Mouse (Mus musculus) heart, embryonic 16.5 days (tissue): Measurements from ENCODE around the gene Prkch. TPM values are rescaled to one million over a fixed set of nuclear protein-coding genes. Genes with fewer than 3 reads are reported as not detected.

Experiments
- ATAC-seq: fragments of 200-750 bp; cut with Nextera tagmentation; replicated peaks from 2 replicates; pipeline ENCODE4 v1.8.0; 2017; ENCODE audit warnings: moderate number of reproducible peaks; ENCODE audit not compliant: insufficient read depth, low FRiP score; ENCODE audit errors: extremely low read depth
- H3K27ac ChIP-seq: fragments of 300-500 bp; sonication (generic); 2 replicates; pipeline ENCODE4 v1.5.1; 2014; ENCODE audit warnings: mild to moderate bottlenecking, low read length, control low read depth, moderate library complexity
- H3K27me3 ChIP-seq: fragments of 300-500 bp; sonication (generic); 2 replicates; pipeline ENCODE4 v1.6.1; 2014; ENCODE audit warnings: low read length, mixed read lengths; ENCODE audit not compliant: control insufficient read depth, insufficient read depth
- H3K36me3 ChIP-seq: fragments of 300-500 bp; sonication (generic); 2 replicates; pipeline ENCODE4 v1.6.1; 2014; ENCODE audit not compliant: control insufficient read depth, insufficient read depth
- H3K4me1 ChIP-seq: fragments of 300-500 bp; sonication (generic); 2 replicates; pipeline ENCODE4 v1.6.1; 2014; ENCODE audit warnings: low read length, mixed read lengths; ENCODE audit not compliant: control insufficient read depth, insufficient read depth
- H3K4me2 ChIP-seq: fragments of 300-500 bp; sonication (generic); 2 replicates; pipeline ENCODE4 v1.6.1; 2014; ENCODE audit warnings: low read depth, mild to moderate bottlenecking, control low read depth, low read length
- H3K4me3 ChIP-seq: fragments of 300-500 bp; sonication (generic); 2 replicates; pipeline ENCODE4 v1.5.1; 2014; ENCODE audit warnings: mild to moderate bottlenecking, control low read depth, low read length
- H3K9ac ChIP-seq: fragments of 300-500 bp; sonication (generic); 2 replicates; pipeline ENCODE4 v1.6.1; 2014; ENCODE audit warnings: low read length, control low read depth
- H3K9me3 ChIP-seq: fragments of 300-500 bp; sonication (generic); replicated peaks from 2 replicates; pipeline ENCODE4 v1.6.1; 2016; ENCODE audit warnings: low read length; ENCODE audit not compliant: control insufficient read depth
- WGBS: fragments of 180-500 bp; shearing (Covaris S2); extraction: QIAGEN DNeasy Blood & Tissue Kit; methylation state at CpG from one replicate; pipeline ENCODE4 v1.1.7; 2014; 5-methylcytosine and 5-hydroxymethylcytosine counted together
- polyA plus RNA-seq: library from polyadenylated mRNA; unstranded; fragments of >200 nt; fragmentation: Nextera tagmentation; extraction: Ambion mirVana; gene quantifications from 2 replicates; pipeline ENCODE4 v1.2.1, GENCODE M21; 2015

The Prkch gene
- polyA plus RNA-seq, 1 experiment from 2014 or later, result 15.2 TPM

DNA sequence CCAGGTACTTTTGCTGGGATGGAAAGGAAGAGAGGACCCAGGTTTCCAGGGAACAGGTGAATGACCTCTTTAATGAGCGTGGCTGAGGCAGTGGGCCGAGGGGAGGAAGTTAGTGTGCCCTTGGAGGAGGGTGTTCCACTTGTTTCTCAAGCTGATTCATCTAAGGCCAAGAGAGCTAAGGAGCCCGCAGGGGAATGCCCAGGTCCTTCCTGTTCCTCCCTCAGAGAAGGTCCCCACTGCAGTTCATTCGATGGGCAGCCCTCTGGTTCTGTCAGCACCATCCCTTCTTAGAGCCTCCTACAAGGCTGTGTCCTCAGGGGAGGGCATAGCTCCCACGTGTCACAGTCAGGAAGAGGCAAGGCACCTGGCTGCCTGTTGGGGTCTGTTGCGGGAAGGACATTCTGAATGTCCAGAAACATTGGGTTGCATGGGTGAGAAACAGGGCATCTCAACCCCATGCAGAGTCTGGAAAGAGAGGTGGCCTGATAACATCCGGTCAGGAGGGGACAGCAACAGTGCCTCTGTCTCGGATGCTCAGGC is 26.3 kb downstream of the Prkch start:
- Histone ChIP-seq H3K4me2 (no peak overlapping the region), H3K27ac (no peak overlapping the region), H3K9me3 (no peaks in the 10 kb centered on the region), H3K27me3 (no peaks in the 10 kb centered on the region), H3K36me3 (no peaks in the 10 kb centered on the region), H3K9ac (no peak overlapping the region), H3K4me3 (no peak overlapping the region), H3K4me1 (peaks cover 9% of the 10 kb centered on the region)
- ATAC-seq, result no peak
- WGBS, result 56% methylated on average over 8 of the region's 8 CpGs

DNA sequence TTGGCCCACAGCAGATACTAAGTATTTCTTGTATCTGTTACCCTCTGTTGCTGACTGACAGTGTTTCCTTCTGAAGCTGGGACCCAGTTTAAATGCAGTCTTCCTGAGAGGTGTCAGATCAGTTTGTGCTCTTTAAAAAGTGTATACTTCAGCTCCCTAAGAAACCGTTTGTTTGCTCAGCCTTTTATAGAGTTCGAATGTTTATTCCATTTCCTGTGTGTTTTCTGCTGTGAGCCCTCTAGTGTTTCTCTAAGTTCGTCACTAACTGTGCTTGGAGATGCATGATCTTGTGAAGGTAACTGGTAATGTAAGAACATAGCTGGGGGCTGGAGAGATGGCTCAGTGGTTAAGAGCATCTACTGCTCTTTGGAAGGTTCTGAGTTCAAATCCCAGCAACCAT is 27.1 kb downstream of the Prkch start:
- no peak overlapping the region for H3K4me2 ChIP-seq
- no peak for ATAC-seq
- H3K9me3 ChIP-seq, result no peaks in the 10 kb centered on the region
- peaks cover 9% of the 10 kb centered on the region for H3K4me1 ChIP-seq
- H3K4me3 ChIP-seq, result no peak overlapping the region
- 70% methylated on average over 3 of the region's 3 CpGs for WGBS
- no peaks in the 10 kb centered on the region for H3K27me3 ChIP-seq
- no peak overlapping the region for H3K9ac ChIP-seq
- H3K36me3 ChIP-seq, result no peaks in the 10 kb centered on the region
- H3K27ac ChIP-seq, result no peak overlapping the region

DNA sequence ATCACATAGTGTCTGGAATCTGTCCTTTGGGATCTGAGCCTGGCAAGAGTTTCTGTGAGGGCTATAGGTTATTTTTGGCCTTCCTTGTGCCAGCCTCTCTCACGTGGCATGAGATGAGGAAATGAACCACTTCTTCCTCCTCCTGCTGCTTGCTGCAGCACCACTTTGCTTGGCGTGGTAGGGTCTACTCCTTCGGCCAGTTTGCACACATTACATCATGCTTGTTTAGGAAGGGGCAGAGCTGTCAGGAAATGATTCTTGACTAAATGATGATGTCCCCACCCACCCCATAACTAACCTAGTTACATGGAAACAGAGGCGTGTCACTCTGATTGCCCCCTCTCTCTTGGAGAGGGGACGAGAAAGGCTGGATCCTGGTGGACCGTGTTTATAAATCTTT is 28.6 kb downstream of the Prkch start:
- Histone ChIP-seq H3K9me3 (no peaks in the 10 kb centered on the region), H3K36me3 (no peaks in the 10 kb centered on the region), H3K27me3 (no peaks in the 10 kb centered on the region), H3K4me2 (no peak overlapping the region), H3K4me1 (peaks cover 10% of the 10 kb centered on the region; the same call in 1 of the 2 replicates), H3K27ac (no peak overlapping the region), H3K9ac (no peak overlapping the region), H3K4me3 (no peak overlapping the region)
- ATAC-seq, result no peak
- WGBS, result 60% methylated on average over 6 of the region's 6 CpGs

DNA sequence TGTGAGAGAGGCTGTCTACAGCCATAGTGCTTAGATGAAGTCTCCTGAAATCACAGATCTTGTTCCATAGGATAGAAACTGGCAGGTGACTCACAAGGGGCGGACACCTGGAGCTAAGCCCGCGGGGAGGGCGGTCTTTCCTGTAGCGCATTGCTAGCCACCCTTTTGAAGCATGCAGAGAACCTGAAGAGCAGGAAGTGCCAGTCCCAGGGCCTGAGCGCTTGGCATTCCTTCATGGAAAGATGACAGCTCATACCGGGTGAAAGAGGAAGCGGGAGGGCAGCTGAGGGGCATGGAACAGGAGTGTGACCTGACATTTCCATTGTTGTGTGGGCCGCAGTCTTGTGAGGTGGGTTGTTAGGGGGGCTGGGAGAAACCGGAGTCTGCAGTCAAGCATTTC is 33.1 kb downstream of the Prkch start:
- Histone ChIP-seq H3K4me2 (peak overlapping the region; percentile 33), H3K9ac (no peak overlapping the region), H3K4me3 (no peak overlapping the region), H3K27me3 (no peaks in the 10 kb centered on the region), H3K4me1 (peaks cover 7% of the 10 kb centered on the region; the same call in 1 of the 2 replicates), H3K9me3 (no peaks in the 10 kb centered on the region), H3K36me3 (no peaks in the 10 kb centered on the region), H3K27ac (peak overlapping the region; percentile 23; the same call in 1 of the 2 replicates)
- ATAC-seq, result peak; percentile 67
- WGBS, result 29% methylated on average over 10 of the region's 10 CpGs

DNA sequence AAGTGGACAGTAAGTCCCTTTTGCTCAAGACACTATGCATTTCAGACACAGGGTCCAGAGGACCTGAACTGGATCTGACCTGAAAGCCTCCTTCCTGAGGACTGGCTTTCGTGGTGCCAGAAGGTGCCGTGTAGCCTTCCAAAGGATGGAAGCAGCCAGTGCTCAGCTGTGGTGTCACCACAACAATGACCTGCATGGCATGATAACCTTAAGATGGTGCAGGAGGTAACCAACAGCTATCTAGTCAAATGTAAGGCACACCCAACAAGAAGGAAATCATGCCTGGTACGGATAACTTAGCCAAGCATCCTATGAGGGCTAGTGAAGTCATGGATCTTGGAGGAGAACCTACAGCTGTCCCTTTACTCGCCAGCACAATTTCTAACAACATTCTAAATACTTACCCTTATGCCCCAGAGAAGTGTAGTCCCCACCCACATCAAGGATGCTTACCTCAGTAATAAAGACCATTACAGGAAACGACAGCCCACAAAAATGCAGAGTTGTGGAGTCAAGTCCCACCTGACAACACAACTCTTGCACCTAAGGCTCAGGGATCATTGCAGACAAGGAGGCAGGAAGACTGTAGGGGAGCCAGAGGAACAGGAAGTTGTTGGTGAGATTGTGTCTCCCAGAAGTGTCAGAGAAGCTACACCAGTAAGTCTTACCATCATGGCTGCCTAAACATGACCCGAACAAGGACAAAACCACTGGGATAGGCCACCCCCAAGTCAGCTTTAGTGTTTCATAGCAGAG is 40.9 kb downstream of the Prkch start:
- Histone ChIP-seq H3K4me3 (no peak overlapping the region), H3K9me3 (no peaks in the 10 kb centered on the region), H3K27me3 (no peaks in the 10 kb centered on the region), H3K9ac (no peak overlapping the region), H3K36me3 (no peaks in the 10 kb centered on the region), H3K4me2 (no peak overlapping the region), H3K4me1 (no peaks in the 10 kb centered on the region), H3K27ac (no peak overlapping the region)
- ATAC-seq, result no peak
- WGBS, result 80% methylated on average over 6 of the region's 6 CpGs

DNA sequence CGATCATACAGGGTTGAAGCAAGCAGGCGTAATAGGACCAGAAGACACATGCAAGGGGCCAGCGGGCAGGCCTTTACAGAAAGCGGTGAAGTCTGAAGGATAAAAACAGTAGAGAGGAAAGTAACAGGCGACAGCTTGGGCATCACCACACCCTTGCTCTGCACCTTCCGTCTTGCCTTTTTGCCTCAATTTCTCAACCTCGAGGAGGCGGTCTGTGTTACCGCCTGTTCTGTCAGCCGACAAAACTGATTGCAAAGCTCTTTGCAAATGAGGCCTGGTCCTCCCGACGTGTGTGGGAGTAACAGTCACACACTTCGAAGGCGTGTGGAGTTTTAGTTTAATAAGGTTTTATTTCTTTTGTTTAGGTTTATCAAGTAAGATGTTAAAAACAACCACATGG is 43.3 kb downstream of the Prkch start:
- no peaks in the 10 kb centered on the region for H3K27me3 ChIP-seq

DNA sequence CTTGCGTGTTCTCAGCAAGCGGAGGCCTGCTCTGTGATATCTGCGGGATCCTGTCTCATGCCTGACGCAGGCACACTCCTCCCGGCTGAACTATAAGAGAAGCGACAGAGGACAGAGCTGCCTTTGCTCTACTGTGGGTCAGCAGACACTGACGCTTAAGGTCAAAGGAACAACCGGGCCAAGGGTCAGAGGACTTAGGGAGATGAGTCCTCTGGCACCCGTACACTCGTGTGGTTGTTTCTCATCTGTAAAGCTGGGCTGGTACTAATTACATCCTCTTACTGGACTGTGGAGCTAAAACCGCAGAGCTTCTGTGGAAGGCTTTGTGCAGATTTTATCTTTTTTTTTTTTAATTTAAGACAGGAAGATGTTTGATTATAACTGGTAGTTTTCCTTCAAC is 46.0 kb downstream of the Prkch start:
- Histone ChIP-seq H3K27ac (no peak overlapping the region), H3K27me3 (no peaks in the 10 kb centered on the region), H3K4me1 (peaks cover 6% of the 10 kb centered on the region; the same call in 1 of the 2 replicates), H3K4me3 (no peak overlapping the region), H3K4me2 (no peak overlapping the region), H3K9me3 (no peaks in the 10 kb centered on the region), H3K36me3 (no peaks in the 10 kb centered on the region), H3K9ac (no peak overlapping the region)
- no peak for ATAC-seq
- 63% methylated on average over 11 of the region's 11 CpGs for WGBS

More for the DNA sequence above, 43.3 kb downstream of the Prkch start:
- 86% methylated on average over 14 of the region's 14 CpGs for WGBS
- H3K4me1 ChIP-seq, result peaks cover 3% of the 10 kb centered on the region; the same call in 1 of the 2 replicates
- H3K9me3 ChIP-seq, result no peaks in the 10 kb centered on the region
- H3K9ac ChIP-seq, result no peak overlapping the region
- H3K4me3 ChIP-seq, result no peak overlapping the region
- H3K27ac ChIP-seq, result no peak overlapping the region
- no peaks in the 10 kb centered on the region for H3K36me3 ChIP-seq
- H3K4me2 ChIP-seq, result no peak overlapping the region
- ATAC-seq, result no peak

DNA sequence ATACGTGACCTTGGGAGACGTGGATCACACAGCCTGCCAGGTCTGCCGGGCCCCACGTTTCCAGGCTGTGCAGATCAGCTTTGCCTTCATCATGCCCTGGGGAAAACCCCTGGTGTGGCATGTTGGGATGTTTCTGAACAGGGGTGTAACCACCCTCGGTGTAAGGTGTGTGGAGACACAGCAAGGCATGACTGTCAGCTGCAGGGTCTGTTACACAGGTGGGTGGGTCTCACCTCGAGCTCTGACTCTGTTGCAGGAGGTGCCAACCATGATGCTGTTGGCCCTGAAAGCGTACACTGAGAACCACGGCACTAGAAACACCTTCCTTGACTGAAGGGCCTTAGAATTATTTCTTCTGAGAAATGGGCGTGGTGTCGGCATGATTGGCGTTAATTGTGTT is 46.6 kb downstream of the Prkch start:
- no peak overlapping the region for H3K4me3 ChIP-seq
- no peak for ATAC-seq
- H3K9me3 ChIP-seq, result no peaks in the 10 kb centered on the region
- no peak overlapping the region for H3K4me2 ChIP-seq
- no peaks in the 10 kb centered on the region for H3K27me3 ChIP-seq
- WGBS, result 69% methylated on average over 11 of the region's 11 CpGs
- no peak overlapping the region for H3K9ac ChIP-seq
- no peaks in the 10 kb centered on the region for H3K36me3 ChIP-seq
- H3K4me1 ChIP-seq, result peaks cover 6% of the 10 kb centered on the region; the same call in 1 of the 2 replicates
- no peak overlapping the region for H3K27ac ChIP-seq

DNA sequence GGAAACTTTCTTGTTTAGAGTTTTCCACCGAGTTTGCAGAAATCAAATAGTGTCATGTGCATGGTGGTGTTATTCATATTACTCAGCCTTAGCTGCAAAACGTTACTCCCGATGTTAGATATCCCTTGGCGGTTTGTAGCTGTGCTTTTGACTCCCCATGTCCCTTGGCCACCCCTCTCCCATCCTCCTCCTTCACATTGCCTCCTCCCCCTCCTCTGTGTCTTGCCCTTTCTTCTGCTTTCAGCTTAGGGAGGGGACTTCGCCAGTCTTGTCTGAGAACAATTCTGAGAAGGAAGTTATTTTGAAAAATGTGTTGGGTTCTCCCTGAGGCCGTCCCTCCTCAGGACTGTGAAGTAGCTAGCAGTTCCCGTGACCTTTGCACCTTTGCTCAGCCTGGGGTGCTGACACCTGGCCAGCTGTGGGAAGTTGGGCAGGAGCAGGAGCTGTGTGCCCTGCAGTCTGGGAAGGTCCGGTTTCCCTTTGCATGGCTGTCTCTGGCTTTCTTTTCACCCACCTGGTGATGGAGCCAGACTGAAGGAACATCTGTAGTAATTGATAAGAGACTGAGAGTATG is 48.2 kb downstream of the Prkch start:
- Histone ChIP-seq H3K27me3 (no peaks in the 10 kb centered on the region), H3K4me2 (no peak overlapping the region), H3K36me3 (no peaks in the 10 kb centered on the region), H3K4me3 (no peak overlapping the region), H3K9me3 (no peaks in the 10 kb centered on the region), H3K4me1 (peaks cover 9% of the 10 kb centered on the region; the same call in 1 of the 2 replicates), H3K9ac (no peak overlapping the region), H3K27ac (0 out of 2 replicates have a peak overlapping the region, but pooled peaks have one; percentile 3)
- WGBS, result 25% methylated on average over 8 of the region's 8 CpGs
- 0 out of 2 replicates have a peak, but pooled peaks have one; percentile 16 for ATAC-seq
